Mouse (Mus musculus): Measurements from ENCODE around the gene H1f0.

DNA sequence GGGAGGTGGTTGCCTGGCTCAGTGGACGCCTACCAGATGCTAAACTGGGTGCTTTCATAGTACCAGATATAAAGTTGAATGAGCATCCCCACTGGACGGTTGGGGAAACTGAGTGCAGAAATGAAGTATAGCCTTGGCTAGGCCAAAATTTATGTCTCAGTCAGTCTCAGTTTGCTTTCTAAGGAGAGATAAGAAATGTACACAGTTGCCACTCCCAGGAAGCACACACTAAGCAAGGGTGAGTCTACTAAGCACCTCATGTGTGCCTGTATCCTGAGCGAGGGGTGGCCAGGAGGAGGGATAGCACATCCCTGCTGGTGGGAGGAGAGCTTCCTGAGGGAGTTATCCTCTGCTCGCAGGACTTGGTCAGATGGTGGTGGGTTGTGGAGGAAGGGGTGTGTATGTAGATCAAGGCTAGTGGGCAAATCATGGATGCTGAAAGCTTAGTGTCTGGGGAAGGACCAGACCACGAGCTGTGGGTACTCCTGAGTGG, 43.9 kb upstream of the H1f0 start:
- TF ChIP-seq POLR2A (IDR thresholded peaks at IDR 0.05; ENCODE audit: low read depth, low read length) (no peak), CTCF (IDR thresholded peaks at IDR 0.05; ENCODE audit: borderline replicate concordance, insufficient read depth, low read length) (no peak)

Data from embryonic fibroblast, embryonic 13.5 days (primary cell).